In genomic region chr8:115977152-115977551, GRCm38 (mm10) we compare ENCODE assay signal across 20 mouse cellular contexts.
DNase-seq lines count a peak whose midpoint lies in the region; ATAC-seq lines count a peak whose summit lies in the region.
"Had no signal": no experiment of that assay in that cellular context is flagged by ENCODE, and none has a peak within 500 bp of the region (broad histone marks: within the 10 kb centered on the region; RNA-seq: fewer than 3 reads in every experiment).

No protein-coding gene starts in this region.

- H3K9me3 ChIP-seq in kidney, embryonic 15.5 days (replicated peaks), result no peaks in the 10 kb centered on the region
- H3K9me3 ChIP-seq: embryonic facial prominence, embryonic 12.5 days; hindbrain, embryonic 15.5 days; limb, embryonic 13.5 days; liver, embryonic 15.5 days; midbrain, embryonic 13.5 days had no signal

- H3K9ac ChIP-seq in kidney, embryonic 15.5 days, result no peak overlapping the region
- H3K9ac ChIP-seq: embryonic facial prominence, embryonic 12.5 days; hindbrain, embryonic 15.5 days; limb, embryonic 13.5 days; liver, embryonic 15.5 days; midbrain, embryonic 13.5 days had no signal

- no peaks in the 10 kb centered on the region for H3K36me3 ChIP-seq in kidney, embryonic 15.5 days
- H3K36me3 ChIP-seq: embryonic facial prominence, embryonic 12.5 days; hindbrain, embryonic 15.5 days; limb, embryonic 13.5 days; liver, embryonic 15.5 days; midbrain, embryonic 13.5 days had no signal

- H3K27ac ChIP-seq in kidney, embryonic 15.5 days, result no peak overlapping the region
- H3K27ac ChIP-seq: embryonic facial prominence, embryonic 12.5 days; hindbrain, embryonic 15.5 days; left cerebral cortex, adult 2 months; limb, embryonic 13.5 days; liver, embryonic 15.5 days; midbrain, embryonic 13.5 days; stomach, postnatal 0 days had no signal

- H3K4me3 ChIP-seq in kidney, embryonic 15.5 days (replicated peaks), result no peak overlapping the region
- H3K4me3 ChIP-seq: embryonic facial prominence, embryonic 12.5 days; hindbrain, embryonic 15.5 days; left cerebral cortex, adult 2 months; limb, embryonic 13.5 days; liver, embryonic 15.5 days; midbrain, embryonic 13.5 days had no signal

- peak; percentile 71 for DNase-seq in gastrocnemius, adult 18-20 months (ENCODE audit: low spot score)
- no peak for DNase-seq in gastrocnemius, postnatal 4 days (ENCODE audit: low spot score in 2 of 2)
- DNase-seq in kidney, adult 18-20 months, result peak; percentile 51
- DNase-seq in retina, postnatal 1 day, result peak; percentile 53
- DNase-seq in retina, embryonic 14.5 days (ENCODE audit: low spot score), result no peak
- peak; percentile 44 for DNase-seq in skeletal muscle tissue, adult 2 months (ENCODE audit: low read depth, low spot score)
- DNase-seq: adrenal gland, postnatal 14 days; cerebellum, adult 2 months; heart, postnatal 14 days; right cerebral cortex, postnatal 14 days had no signal

- no peaks in the 10 kb centered on the region for H3K27me3 ChIP-seq in kidney, embryonic 15.5 days
- H3K27me3 ChIP-seq: embryonic facial prominence, embryonic 12.5 days; hindbrain, embryonic 15.5 days; limb, embryonic 13.5 days; liver, embryonic 15.5 days; midbrain, embryonic 13.5 days had no signal

- no peaks in the 10 kb centered on the region for H3K4me1 ChIP-seq in kidney, embryonic 15.5 days
- H3K4me1 ChIP-seq: embryonic facial prominence, embryonic 12.5 days; hindbrain, embryonic 15.5 days; liver, embryonic 15.5 days; midbrain, embryonic 13.5 days had no signal

- ATAC-seq in kidney, embryonic 15.5 days (replicated peaks; ENCODE audit: low FRiP score), result no peak
- no peak for ATAC-seq in monocyte, adult 5-6 weeks (replicated peaks; ENCODE audit: insufficient number of reproducible peaks, low FRiP score, low TSS enrichment, poor library complexity, severe bottlenecking)
- ATAC-seq: lung, postnatal 0 days; midbrain, embryonic 13.5 days had no signal

- no peak overlapping the region for H3K4me2 ChIP-seq in kidney, embryonic 15.5 days
- H3K4me2 ChIP-seq: embryonic facial prominence, embryonic 12.5 days; hindbrain, embryonic 15.5 days; limb, embryonic 13.5 days; liver, embryonic 15.5 days; midbrain, embryonic 13.5 days had no signal

- WGBS in kidney, embryonic 15.5 days, result 48% methylated on average over 4 of the region's 4 CpGs

Comparison
In these comparisons a context has a peak if more than half of its experiments do, and no peak if none do; other contexts are left out.
1. DNase-seq: peak in gastrocnemius, adult 18-20 months (single experiment), kidney, adult 18-20 months (single experiment), retina, postnatal 1 day (single experiment) and skeletal muscle tissue, adult 2 months (single experiment); none in gastrocnemius, postnatal 4 days (0 of 2) and retina, embryonic 14.5 days (single experiment).